Comparison of ENCODE assay signal across 9 mouse cellular contexts in the genomic region with DNA sequence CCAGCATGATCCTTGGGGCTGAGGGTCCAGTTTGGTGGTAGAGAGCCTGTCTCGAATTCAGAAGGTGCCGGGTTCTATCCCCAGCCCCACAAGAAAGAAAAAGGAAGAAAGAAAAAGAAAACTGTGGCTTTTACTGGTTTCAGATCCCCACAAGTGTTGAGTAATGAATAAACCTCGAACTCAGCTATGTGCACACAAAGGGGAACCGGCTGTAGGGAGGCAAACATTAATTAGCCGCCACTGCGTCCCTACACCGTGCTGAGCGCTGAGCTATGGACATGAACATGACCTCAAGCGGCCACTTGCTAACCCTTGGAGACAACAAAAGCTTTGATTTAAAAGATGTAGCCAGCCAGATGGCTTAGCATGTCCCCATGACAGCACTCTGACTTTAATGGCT. TPM values are rescaled to one million over a fixed set of nuclear protein-coding genes. Genes with fewer than 3 reads are reported as not detected.
DNase-seq lines count a peak whose midpoint lies in the region; ATAC-seq and TF ChIP-seq lines count a peak whose summit lies in the region.
"Had no signal": no experiment of that assay in that cellular context is flagged by ENCODE, and none has a peak within 500 bp of the region (broad histone marks: within the 10 kb centered on the region; RNA-seq: fewer than 3 reads in every experiment).

No protein-coding gene starts in this region.

- no peak for ATAC-seq in forebrain, embryonic 14.5 days
- no peak for ATAC-seq in liver, embryonic 12.5 days
- ATAC-seq in neural tube, embryonic 14.5 days (ENCODE audit: low read depth) = no peak

- H3K79me2 ChIP-seq in liver, adult 2 months (ENCODE audit: control insufficient read depth, insufficient read depth, low read length) = peaks cover 38% of the 10 kb centered on the region; the same call in 1 of the 2 replicates

- WGBS in forebrain, embryonic 10.5 days = 65% methylated on average over 9 of the region's 9 CpGs
- WGBS in forebrain, embryonic 14.5 days = 39% methylated on average over 9 of the region's 9 CpGs
- 13% methylated on average over 9 of the region's 9 CpGs for WGBS in liver, adult 2 months
- WGBS in liver, embryonic 12.5 days (ENCODE audit: insufficient replicate concordance) = 46% methylated on average over 9 of the region's 9 CpGs
- 32% methylated on average over 9 of the region's 9 CpGs for WGBS in neural tube, embryonic 14.5 days

- peaks cover 68% of the 10 kb centered on the region for H3K36me3 ChIP-seq in forebrain, embryonic 10.5 days (replicated peaks)
- peaks cover 23% of the 10 kb centered on the region for H3K36me3 ChIP-seq in forebrain, embryonic 14.5 days (ENCODE audit: control insufficient read depth, insufficient read depth, low read length)
- no peaks in the 10 kb centered on the region for H3K36me3 ChIP-seq in liver, adult 2 months (ENCODE audit: control insufficient read depth, insufficient read depth, low read length)
- H3K36me3 ChIP-seq in liver, embryonic 12.5 days = peaks cover 51% of the 10 kb centered on the region
- H3K36me3 ChIP-seq in neural tube, embryonic 14.5 days (ENCODE audit: control insufficient read depth, insufficient read depth, low read length) = no peaks in the 10 kb centered on the region; the same call in 1 of the 2 replicates

- no peak for TF ChIP-seq POLR2A in liver, adult 2 months (IDR thresholded peaks at IDR 0.05; ENCODE audit: extremely low read depth, insufficient read depth, low read length)

- peak overlapping the region; percentile 75 for H3K27ac ChIP-seq in forebrain, embryonic 10.5 days
- no peak overlapping the region; the same call in 1 of the 2 replicates for H3K27ac ChIP-seq in forebrain, embryonic 14.5 days (ENCODE audit: low read depth, low read length)
- H3K27ac ChIP-seq in liver, adult 2 months (replicated peaks; ENCODE audit: insufficient read depth, low read depth, low read length) = peak overlapping the region; percentile 64
- H3K27ac ChIP-seq in liver, embryonic 12.5 days = peak overlapping the region; percentile 50; the same call in 1 of the 2 replicates
- H3K27ac ChIP-seq in neural tube, embryonic 14.5 days (ENCODE audit: low read depth, low read length) = peak overlapping the region; percentile 66

- no peak overlapping the region for H3K9ac ChIP-seq in forebrain, embryonic 14.5 days (ENCODE audit: low read length)
- no peak overlapping the region for H3K9ac ChIP-seq in liver, adult 2 months (ENCODE audit: low read depth, low read length)
- no peak overlapping the region for H3K9ac ChIP-seq in liver, embryonic 12.5 days
- H3K9ac ChIP-seq in neural tube, embryonic 14.5 days (replicated peaks; ENCODE audit: low read depth, low read length) = 0 out of 2 replicates have a peak overlapping the region, but pooled peaks have one; percentile 21

- H3K4me3 ChIP-seq in forebrain, embryonic 10.5 days = no peak overlapping the region
- H3K4me3 ChIP-seq in forebrain, embryonic 14.5 days (ENCODE audit: low read depth, low read length) = no peak overlapping the region
- H3K4me3 ChIP-seq in liver, adult 2 months (ENCODE audit: insufficient read depth, low read depth, low read length) = no peak overlapping the region
- H3K4me3 ChIP-seq in liver, embryonic 12.5 days = no peak overlapping the region
- no peak overlapping the region for H3K4me3 ChIP-seq in neural tube, embryonic 14.5 days (ENCODE audit: low read depth, low read length)

- H3K4me1 ChIP-seq in forebrain, embryonic 10.5 days = peaks cover 91% of the 10 kb centered on the region
- peaks cover 53% of the 10 kb centered on the region for H3K4me1 ChIP-seq in forebrain, embryonic 14.5 days (ENCODE audit: control insufficient read depth, insufficient read depth, low read length)
- H3K4me1 ChIP-seq in liver, adult 2 months (ENCODE audit: control insufficient read depth, insufficient read depth, low read length) = peaks cover 55% of the 10 kb centered on the region
- peaks cover 98% of the 10 kb centered on the region for H3K4me1 ChIP-seq in liver, embryonic 12.5 days
- H3K4me1 ChIP-seq in neural tube, embryonic 14.5 days (ENCODE audit: control insufficient read depth, insufficient read depth, low read length) = peaks cover 57% of the 10 kb centered on the region

- H3K4me2 ChIP-seq in forebrain, embryonic 14.5 days (ENCODE audit: low read length) = no peak overlapping the region
- H3K4me2 ChIP-seq in liver, embryonic 12.5 days = no peak overlapping the region
- H3K4me2 ChIP-seq in neural tube, embryonic 14.5 days (ENCODE audit: low read depth, low read length) = no peak overlapping the region

- no peak for DNase-seq in forebrain, embryonic 10.5 days (ENCODE audit: extremely low spot score, low spot score)
- DNase-seq in forebrain, embryonic 14.5 days (ENCODE audit: low spot score) = no peak
- DNase-seq in liver, adult 2 months (ENCODE audit: extremely low read depth, low read depth, low spot score) = peak; percentile 51
- DNase-seq in liver = no peak
- no peak for DNase-seq in spleen, postnatal 10 days (ENCODE audit: low spot score in 2 of 2)
- no peak for DNase-seq in frontal cortex, adult 2 months (ENCODE audit: extremely low spot score in 1 of 2, low spot score in 1 of 2)
- DNase-seq: right cerebral cortex, adult 18-20 months had no signal

- no peaks in the 10 kb centered on the region for H3K9me3 ChIP-seq in forebrain, embryonic 10.5 days
- H3K9me3 ChIP-seq in forebrain, embryonic 14.5 days (replicated peaks; ENCODE audit: control insufficient read depth, low read length) = no peaks in the 10 kb centered on the region
- no peaks in the 10 kb centered on the region for H3K9me3 ChIP-seq in liver, embryonic 12.5 days (replicated peaks)
- no peaks in the 10 kb centered on the region for H3K9me3 ChIP-seq in neural tube, embryonic 14.5 days (ENCODE audit: control insufficient read depth, low read length)

- H3K27me3 ChIP-seq in forebrain, embryonic 10.5 days (ENCODE audit: poor library complexity, severe bottlenecking) = no peaks in the 10 kb centered on the region
- no peaks in the 10 kb centered on the region for H3K27me3 ChIP-seq in forebrain, embryonic 14.5 days (replicated peaks; ENCODE audit: control insufficient read depth, insufficient read depth, low read length)
- no peaks in the 10 kb centered on the region for H3K27me3 ChIP-seq in liver, adult 2 months (ENCODE audit: control insufficient read depth, insufficient read depth, low read length)
- H3K27me3 ChIP-seq in liver, embryonic 12.5 days (replicated peaks) = no peaks in the 10 kb centered on the region
- H3K27me3 ChIP-seq in neural tube, embryonic 14.5 days (ENCODE audit: control insufficient read depth, insufficient read depth, low read length) = no peaks in the 10 kb centered on the region

- TF ChIP-seq CTCF in liver, adult 2 months (IDR thresholded peaks at IDR 0.05; ENCODE audit: low read depth, low read length) = no peak

RNA-seq across cellular contexts. Expression of a gene that starts 6.9 kb away (rescaled TPM):
- 50.8 and 51.2 TPM in 2 replicates for polyA plus RNA-seq in forebrain, embryonic 10.5 days (2016; fragmentation: Nextera tagmentation; extraction: Ambion mirVana)
- polyA plus RNA-seq in forebrain, embryonic 14.5 days (2014; fragmentation: Nextera tagmentation; extraction: Ambion mirVana) = 70.5 and 86.6 TPM in 2 replicates
- total RNA-seq in liver, adult 2 months (2014; rRNA removed) = 4.4 and 6.2 TPM in 2 replicates
- polyA plus RNA-seq in liver, adult 2 months (2012; rRNA removed) = 27.3 and 31.4 TPM in 2 replicates
- 20.9 and 21.8 TPM in 2 replicates for polyA plus RNA-seq in liver, embryonic 12.5 days (2016; fragmentation: Nextera tagmentation; extraction: Ambion mirVana)
- polyA plus RNA-seq in neural tube, embryonic 14.5 days (2014; fragmentation: Nextera tagmentation; extraction: Ambion mirVana) = 47.1 and 58.1 TPM in 2 replicates
- 46.3 and 53.0 TPM in 2 replicates for polyA plus RNA-seq in frontal cortex, adult 2 months (2012; rRNA removed)

RNA-seq across cellular contexts. Expression of a gene that starts 51.7 kb away (rescaled TPM):
- 7.7 and 11.1 TPM in 2 replicates for polyA plus RNA-seq in forebrain, embryonic 10.5 days (2016; fragmentation: Nextera tagmentation; extraction: Ambion mirVana)
- polyA plus RNA-seq in forebrain, embryonic 14.5 days (2014; fragmentation: Nextera tagmentation; extraction: Ambion mirVana) = 12.4 and 27.1 TPM in 2 replicates
- 9.1 and 9.7 TPM in 2 replicates for total RNA-seq in liver, adult 2 months (2014; rRNA removed)
- 9.2 and 11.5 TPM in 2 replicates for polyA plus RNA-seq in liver, adult 2 months (2012; rRNA removed)
- 15.2 and 16.7 TPM in 2 replicates for polyA plus RNA-seq in liver, embryonic 12.5 days (2016; fragmentation: Nextera tagmentation; extraction: Ambion mirVana)
- polyA plus RNA-seq in neural tube, embryonic 14.5 days (2014; fragmentation: Nextera tagmentation; extraction: Ambion mirVana) = 19.7 and 21.4 TPM in 2 replicates
- 40.3 and 41.5 TPM in 2 replicates for polyA plus RNA-seq in frontal cortex, adult 2 months (2012; rRNA removed)
